Mouse (Mus musculus) forebrain, embryonic 14.5 days (tissue): ENCODE results near the gene Lim2. TPM values are rescaled to one million over a fixed set of nuclear protein-coding genes. Genes with fewer than 3 reads are reported as not detected.
A peak's percentile ranks its signal among the peaks of the same experiment; 100 is the strongest.

Experiments used
- ATAC-seq: fragments of 200-750 bp; cut with Nextera tagmentation; 2 replicates; pipeline ENCODE4 v1.8.0; 2017; ENCODE audit warnings: mild to moderate bottlenecking, moderate library complexity
- DNase-seq: peaks from one replicate; pipeline ENCODE4 v3.0.0-alpha.2; 2015; ENCODE audit warnings: low spot score
- H3K27ac ChIP-seq: fragments of 300-500 bp; sonication (generic); 2 replicates; pipeline ENCODE4 v1.5.1; 2014; ENCODE audit warnings: low read depth, mild to moderate bottlenecking, control low read depth, low read length, moderate library complexity
- H3K27me3 ChIP-seq: fragments of 300-500 bp; sonication (generic); replicated peaks from 2 replicates; pipeline ENCODE4 v1.6.1; 2014; ENCODE audit warnings: low read length, control low read depth, mixed read lengths; ENCODE audit not compliant: control insufficient read depth, insufficient read depth
- H3K36me3 ChIP-seq: fragments of 300-500 bp; sonication (generic); 2 replicates; pipeline ENCODE4 v1.6.1; 2014; ENCODE audit warnings: low read length, control low read depth; ENCODE audit not compliant: control insufficient read depth, insufficient read depth
- H3K4me1 ChIP-seq: fragments of 300-500 bp; sonication (generic); 2 replicates; pipeline ENCODE4 v1.6.1; 2014; ENCODE audit warnings: antibody characterized with exemption, low read length, control low read depth; ENCODE audit not compliant: control insufficient read depth, insufficient read depth
- H3K4me2 ChIP-seq: fragments of 300-500 bp; sonication (generic); 2 replicates; pipeline ENCODE4 v1.6.1; 2014; ENCODE audit warnings: mild to moderate bottlenecking, control low read depth, low read length
- H3K4me3 ChIP-seq: fragments of 300-500 bp; sonication (generic); 2 replicates; pipeline ENCODE4 v1.5.1; 2014; ENCODE audit warnings: low read depth, low read length, control low read depth
- H3K9ac ChIP-seq: fragments of 300-500 bp; sonication (generic); 2 replicates; pipeline ENCODE4 v1.6.1; 2014; ENCODE audit warnings: mild to moderate bottlenecking, low read length, control low read depth, moderate library complexity
- H3K9me3 ChIP-seq: fragments of 300-500 bp; sonication (generic); replicated peaks from 2 replicates; pipeline ENCODE4 v1.6.1; 2016; ENCODE audit warnings: low read length, control low read depth, mixed read lengths; ENCODE audit not compliant: control insufficient read depth
- WGBS: fragments of 180-500 bp; shearing (Covaris S2); extraction: QIAGEN DNeasy Blood & Tissue Kit; methylation state at CpG from one replicate; pipeline ENCODE4 v1.1.7; 2014; 5-methylcytosine and 5-hydroxymethylcytosine counted together
- polyA plus RNA-seq: library from polyadenylated mRNA; unstranded; fragments of >200 nt; fragmentation: Nextera tagmentation; extraction: Ambion mirVana; gene quantifications from 2 replicates; pipeline ENCODE4 v1.2.1, GENCODE M21; 2014

Gene Lim2
- polyA plus RNA-seq, 1 experiment from 2014 or later, result not detected

DNA sequence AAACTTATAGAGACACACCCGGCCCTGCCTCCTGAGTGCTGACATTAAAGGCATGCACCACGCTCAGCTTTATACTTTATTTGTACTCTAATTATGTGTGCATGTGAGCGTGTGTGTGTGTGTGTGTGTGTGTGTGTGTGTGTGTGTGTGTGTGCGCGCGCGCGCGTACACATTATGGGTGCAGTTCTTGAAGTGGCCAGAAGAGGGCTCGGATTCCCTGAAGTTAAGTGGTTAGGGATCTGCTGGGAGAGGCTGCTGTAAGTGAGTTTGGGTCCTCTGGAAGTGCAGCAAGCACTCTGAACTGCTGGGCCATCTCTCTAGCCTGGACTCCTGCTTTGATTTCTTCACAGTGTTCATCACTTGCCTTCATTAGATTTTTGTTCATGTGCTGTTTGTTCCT is 10.2 kb upstream of the Lim2 start:
- H3K4me1 ChIP-seq, result no peaks in the 10 kb centered on the region
- no peak overlapping the region for H3K27ac ChIP-seq
- no peaks in the 10 kb centered on the region for H3K36me3 ChIP-seq
- no peaks in the 10 kb centered on the region for H3K9me3 ChIP-seq
- H3K4me2 ChIP-seq, result no peak overlapping the region
- no peak for DNase-seq
- ATAC-seq, result no peak
- H3K9ac ChIP-seq, result no peak overlapping the region
- H3K4me3 ChIP-seq, result no peak overlapping the region
- 88% methylated on average over 10 of the region's 10 CpGs for WGBS
- H3K27me3 ChIP-seq, result no peaks in the 10 kb centered on the region

DNA sequence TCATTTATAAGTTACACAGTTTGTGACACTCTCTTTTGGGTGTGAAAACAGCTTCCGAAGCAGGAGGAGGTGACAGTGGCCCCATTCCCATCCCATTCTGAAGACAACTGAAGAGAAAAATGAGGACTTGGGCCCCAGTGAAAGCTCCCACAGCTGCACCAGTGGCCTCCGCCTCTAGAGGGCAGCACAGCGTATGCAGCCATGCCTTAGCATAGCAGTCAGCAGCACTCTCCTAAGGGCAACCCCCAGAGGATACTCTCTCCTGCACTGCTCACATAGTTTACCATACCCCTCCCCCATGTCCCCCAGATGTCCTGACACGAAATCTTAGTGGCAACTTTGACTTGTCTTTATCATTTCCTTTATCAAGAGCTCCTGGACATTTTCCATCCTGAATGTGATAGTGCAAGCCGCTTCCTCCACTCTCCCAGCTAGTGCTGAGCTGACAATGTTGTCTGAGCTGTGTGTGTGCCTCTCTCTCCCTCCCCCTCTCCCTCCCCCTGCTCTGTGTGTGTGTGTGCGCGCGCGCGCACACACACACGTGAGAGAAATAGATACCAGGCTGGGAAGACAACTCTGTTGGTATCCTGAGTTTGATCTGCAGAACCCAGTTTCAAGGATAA is 4.4 kb upstream of the Lim2 start:
- H3K9me3 ChIP-seq, result no peaks in the 10 kb centered on the region
- no peak overlapping the region for H3K4me2 ChIP-seq
- H3K9ac ChIP-seq, result no peak overlapping the region
- H3K4me1 ChIP-seq, result no peaks in the 10 kb centered on the region
- no peaks in the 10 kb centered on the region for H3K27me3 ChIP-seq
- no peak overlapping the region for H3K4me3 ChIP-seq
- 8% methylated on average over 11 of the region's 11 CpGs for WGBS
- no peak overlapping the region for H3K27ac ChIP-seq
- H3K36me3 ChIP-seq, result no peaks in the 10 kb centered on the region
- DNase-seq, result peak; percentile 78
- ATAC-seq, result peak; percentile 94

DNA sequence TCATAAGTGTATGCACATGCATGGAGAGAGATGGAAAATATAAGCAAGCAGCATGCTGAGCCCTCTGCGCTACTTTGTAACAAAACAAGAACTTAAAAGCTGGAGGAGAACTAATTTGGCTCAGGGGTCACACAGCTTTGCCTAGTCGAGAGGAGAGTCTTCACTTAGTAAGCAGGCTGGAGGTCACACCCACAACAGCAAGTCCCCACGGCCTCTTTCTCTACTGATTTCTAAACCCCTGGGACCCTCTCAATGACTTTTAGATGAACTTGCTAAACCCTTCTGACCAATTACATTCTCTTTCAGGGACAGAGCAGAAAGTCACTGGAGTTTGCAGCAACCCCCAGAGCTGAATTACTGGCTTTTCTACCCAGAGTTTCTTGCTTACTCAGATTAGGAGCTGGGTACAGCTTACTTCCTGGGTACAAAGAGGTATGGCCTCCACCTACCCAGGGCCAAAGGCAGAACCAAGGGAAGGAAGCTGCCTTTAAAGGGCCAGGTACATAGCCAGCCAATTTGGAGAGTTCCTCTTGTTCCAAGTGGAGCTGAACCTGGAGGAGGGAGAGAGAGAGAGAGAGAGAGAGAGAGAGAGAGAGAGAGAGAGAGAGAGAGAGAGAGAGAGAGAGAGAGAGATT is 3.4 kb upstream of the Lim2 start:
- no peak for ATAC-seq
- DNase-seq, result no peak
- Histone ChIP-seq H3K4me1 (no peaks in the 10 kb centered on the region), H3K4me3 (no peak overlapping the region), H3K9ac (no peak overlapping the region), H3K4me2 (no peak overlapping the region), H3K36me3 (no peaks in the 10 kb centered on the region), H3K27ac (no peak overlapping the region), H3K27me3 (no peaks in the 10 kb centered on the region), H3K9me3 (no peaks in the 10 kb centered on the region)
- WGBS, result 59% methylated on average over 3 of the region's 3 CpGs

DNA sequence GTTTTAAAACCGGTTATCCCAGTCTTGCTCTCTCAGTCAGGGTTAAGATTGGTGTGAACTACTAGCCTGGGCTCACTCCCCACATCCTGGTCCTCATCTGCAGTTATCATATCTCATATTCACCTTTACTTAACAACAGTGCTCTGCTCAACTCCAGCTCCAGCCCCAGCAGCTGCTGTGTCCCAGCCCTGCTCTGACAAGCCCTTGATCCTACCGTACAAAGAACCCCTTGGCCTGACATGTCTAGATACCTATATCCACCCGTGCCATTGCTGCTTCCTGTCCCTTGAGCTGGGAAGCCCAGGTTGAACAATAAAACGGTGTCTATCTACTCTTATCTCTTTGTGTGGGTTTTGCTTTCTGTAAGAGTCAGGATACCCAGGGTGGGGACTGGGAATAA is 2.0 kb downstream of the Lim2 start:
- Histone ChIP-seq H3K4me1 (no peaks in the 10 kb centered on the region), H3K9me3 (no peaks in the 10 kb centered on the region), H3K4me2 (no peak overlapping the region), H3K27me3 (no peaks in the 10 kb centered on the region), H3K27ac (no peak overlapping the region), H3K9ac (no peak overlapping the region), H3K4me3 (no peak overlapping the region), H3K36me3 (no peaks in the 10 kb centered on the region)
- WGBS, result 58% methylated on average over 4 of the region's 4 CpGs
- no peak for DNase-seq
- no peak for ATAC-seq

DNA sequence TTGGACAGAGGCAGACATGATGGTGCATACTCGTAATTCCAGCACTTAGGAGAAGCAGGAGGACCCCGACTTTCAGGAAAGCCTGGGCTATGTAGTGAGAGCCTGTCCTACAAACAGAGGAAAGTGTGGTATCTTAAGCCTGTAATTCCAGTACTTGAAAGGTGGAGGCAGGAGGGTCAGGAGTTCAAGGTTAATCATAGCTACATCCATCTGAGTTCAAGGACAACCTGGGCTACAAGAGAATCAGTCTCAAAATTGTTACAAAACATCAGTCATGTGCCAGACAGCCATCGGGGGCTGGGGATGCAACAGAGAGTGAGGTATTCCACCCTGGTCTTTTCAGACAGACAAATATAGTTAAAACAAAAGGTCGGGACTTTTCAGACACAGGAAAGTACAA is 5.4 kb downstream of the Lim2 start:
- WGBS, result 68% methylated on average over 4 of the region's 4 CpGs
- H3K4me1 ChIP-seq, result no peaks in the 10 kb centered on the region
- no peak for ATAC-seq

DNA sequence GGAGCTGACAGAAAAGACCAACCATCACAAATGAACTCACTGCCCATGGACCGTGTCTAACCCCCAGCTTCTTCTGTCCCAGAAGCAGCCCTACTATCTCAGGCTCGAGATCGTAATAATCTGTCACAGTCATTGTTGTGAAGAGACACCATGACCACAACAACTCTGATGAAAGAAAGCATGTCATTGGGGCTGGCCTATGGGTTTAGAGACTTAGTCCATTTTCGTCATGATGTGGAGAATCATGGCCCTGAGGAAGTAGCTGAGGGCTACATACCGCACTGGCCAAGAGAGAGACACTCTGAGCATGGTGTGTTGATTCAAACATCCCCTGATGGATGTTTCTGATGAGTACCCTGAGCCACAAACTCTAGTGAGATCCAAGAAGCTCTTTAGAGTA is 7.2 kb downstream of the Lim2 start:
- 86% methylated on average over 5 of the region's 5 CpGs for WGBS
- Histone ChIP-seq H3K9me3 (no peaks in the 10 kb centered on the region), H3K36me3 (no peaks in the 10 kb centered on the region), H3K9ac (no peak overlapping the region), H3K27me3 (no peaks in the 10 kb centered on the region), H3K27ac (no peak overlapping the region), H3K4me2 (no peak overlapping the region), H3K4me1 (no peaks in the 10 kb centered on the region), H3K4me3 (no peak overlapping the region)
- ATAC-seq, result no peak
- DNase-seq, result no peak

More for the DNA sequence above, 5.4 kb downstream of the Lim2 start:
- DNase-seq, result no peak
- no peak overlapping the region for H3K4me3 ChIP-seq
- no peak overlapping the region for H3K27ac ChIP-seq
- no peaks in the 10 kb centered on the region for H3K9me3 ChIP-seq
- H3K4me2 ChIP-seq, result no peak overlapping the region
- H3K9ac ChIP-seq, result no peak overlapping the region
- no peaks in the 10 kb centered on the region for H3K36me3 ChIP-seq
- no peaks in the 10 kb centered on the region for H3K27me3 ChIP-seq

DNA sequence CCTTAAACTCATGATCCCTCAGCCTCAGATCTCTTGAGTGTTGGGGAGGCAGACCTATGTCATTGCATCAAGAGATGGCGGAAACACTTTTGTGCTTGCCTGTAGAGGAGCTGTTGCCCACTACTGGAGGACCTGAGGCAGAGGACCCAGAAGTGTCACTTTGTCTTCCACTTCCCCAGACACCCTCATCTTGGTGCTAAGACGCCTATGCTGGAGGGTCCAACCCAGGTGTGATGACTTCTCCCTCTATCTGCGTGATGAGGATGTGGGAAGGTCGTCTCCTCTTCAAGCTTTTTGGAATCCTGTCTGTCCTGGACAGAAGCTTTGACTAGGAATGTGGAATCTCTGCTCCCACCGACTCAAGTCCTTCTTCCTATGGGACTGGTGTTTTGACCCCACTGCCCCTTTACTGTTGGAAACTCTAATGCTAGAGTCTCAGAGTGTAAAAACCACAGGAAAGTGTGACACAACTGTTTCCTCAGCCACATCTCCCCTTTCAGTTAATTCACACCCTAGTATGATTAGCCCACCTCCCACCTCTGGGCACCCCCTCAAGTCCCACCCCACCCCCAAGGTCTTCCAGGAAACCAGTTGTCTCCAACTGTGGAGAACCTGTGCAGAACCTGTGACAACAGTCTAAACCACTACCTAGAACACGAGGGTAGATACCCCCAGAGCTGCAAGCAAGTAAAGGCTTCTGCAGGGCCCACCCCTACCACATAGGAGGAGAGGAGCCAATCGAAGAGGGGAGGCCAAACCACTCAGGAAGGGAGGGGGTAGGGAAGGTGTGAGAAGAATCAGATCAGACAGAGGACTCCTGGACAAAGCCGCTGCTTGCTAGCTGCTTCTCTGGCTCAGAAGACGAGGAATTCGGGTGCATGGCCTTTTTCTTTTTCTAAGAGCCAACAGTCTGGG is 9.1 kb downstream of the Lim2 start, which contains the start of gene Nkg7:
TSS of gene Nkg7 (plus strand) at position 733 of the 915 bp plus-strand sequence.
- Histone ChIP-seq H3K9me3 (no peaks in the 10 kb centered on the region), H3K36me3 (no peaks in the 10 kb centered on the region), H3K4me2 (no peak within 1 kb of the TSS), H3K4me1 (no peaks in the 10 kb centered on the region), H3K9ac (no peak within 1 kb of the TSS), H3K4me3 (no peak within 1 kb of the TSS), H3K27me3 (no peaks in the 10 kb centered on the region), H3K27ac (no peak within 1 kb of the TSS)
- DNase-seq, result no peak
- 77% methylated on average over 10 of the region's 10 CpGs for WGBS
- no peak for ATAC-seq

DNA sequence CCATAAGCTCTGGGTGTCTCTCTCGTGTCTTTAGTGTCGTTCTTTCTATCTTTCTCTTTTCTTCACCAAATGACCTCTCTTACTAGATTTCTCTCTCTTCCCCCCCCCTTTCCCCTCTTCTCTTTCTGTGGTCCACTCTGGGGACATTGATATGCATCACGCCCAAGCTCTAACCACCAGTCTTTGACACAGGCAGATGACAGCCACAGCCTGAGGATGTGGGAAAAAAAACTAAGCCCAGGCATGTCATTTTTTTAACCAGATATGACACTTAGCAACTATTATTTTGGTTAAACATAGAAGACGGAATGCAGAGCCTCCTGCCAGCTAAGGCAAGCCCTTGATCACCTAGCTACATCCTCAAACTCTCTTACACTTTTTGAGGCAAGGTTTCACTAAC is 11.1 kb downstream of the Lim2 start:
- no peak for DNase-seq
- Histone ChIP-seq H3K27me3 (no peaks in the 10 kb centered on the region), H3K4me3 (no peak overlapping the region), H3K27ac (no peak overlapping the region), H3K9ac (no peak overlapping the region), H3K4me2 (no peak overlapping the region), H3K36me3 (no peaks in the 10 kb centered on the region), H3K9me3 (no peaks in the 10 kb centered on the region), H3K4me1 (peaks cover 2% of the 10 kb centered on the region; the same call in 1 of the 2 replicates)
- ATAC-seq, result no peak
- WGBS, result 85% methylated on average over 4 of the region's 4 CpGs
